Mouse (Mus musculus) gastrocnemius, postnatal 14 days (tissue): ENCODE data around the gene Ttbk2. TPM values are rescaled to one million over a fixed set of nuclear protein-coding genes. Genes with fewer than 3 reads are reported as not detected.

Experiments used
- DNase-seq: peaks from one replicate; pipeline ENCODE4 v3.0.0; 2021; ENCODE audit warnings: mixed read lengths
- intact Hi-C: fragments of 180-260 bp; cut with DNase I; formaldehyde crosslinking; loops from one replicate; pipeline ENCODE4 v1.15.1; 2025; ENCODE audit warnings: low total_unique reads
- total RNA-seq, 2 experiments: library from RNA; stranded (reverse); gene quantifications; 2 replicates each; pipeline ENCODE4 v1.2.3; 2021

Ttbk2 gene
- total RNA-seq, 2 experiments from 2014 or later, result 7.8 to 8.6 TPM

DNA sequence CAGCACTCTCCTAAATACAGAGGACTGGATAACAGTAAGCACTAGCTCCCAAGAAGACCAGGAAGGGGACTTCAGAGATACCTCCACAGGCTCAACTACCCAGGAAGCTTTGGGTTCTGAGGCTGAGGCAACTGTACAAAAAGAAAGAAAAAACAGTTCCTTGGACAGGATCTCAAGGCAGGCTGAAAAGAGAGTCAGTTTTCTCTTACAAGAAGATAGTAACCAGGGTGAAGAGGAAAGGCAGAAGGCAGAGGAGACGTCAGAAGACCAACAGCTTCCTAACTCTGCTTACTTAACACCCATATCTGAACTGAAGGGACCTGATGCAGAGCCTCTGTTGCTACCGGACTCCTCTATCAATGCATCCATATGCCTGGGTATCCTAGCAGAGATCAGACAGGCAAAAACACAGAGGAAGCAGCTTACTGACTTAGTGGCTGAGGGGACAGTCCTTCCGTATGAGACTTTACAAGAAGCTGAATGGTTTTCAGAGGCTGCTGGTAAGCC lies 150.0 kb downstream of the Ttbk2 start:
- intact Hi-C loops, result no loop called here
- DNase-seq, result no peak

DNA sequence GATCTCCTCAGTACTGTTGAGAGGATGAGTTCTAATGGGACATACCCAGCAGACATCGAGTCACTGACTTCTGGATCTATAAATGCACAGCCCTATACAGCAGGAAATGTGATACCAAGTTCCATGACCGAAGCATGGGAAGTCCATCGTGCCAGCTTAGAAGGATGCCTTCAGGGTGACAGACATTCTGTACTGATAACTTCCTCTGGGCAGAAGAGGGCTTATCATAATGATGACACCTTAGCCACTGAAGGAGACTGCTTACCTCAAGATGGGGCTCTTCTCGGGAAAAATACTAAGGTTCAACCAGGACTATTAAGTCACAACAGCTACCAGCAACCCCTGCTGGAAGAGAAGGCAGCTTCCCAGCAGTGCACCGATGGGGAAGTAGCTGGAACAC lies 152.6 kb downstream of the Ttbk2 start:
- intact Hi-C loops, result no loop called here
- no peak for DNase-seq

Other genes starting within 250 kb of the Ttbk2 start
- gene Haus2, start 241.2 kb downstream of the Ttbk2 start, total RNA-seq, result 1 to 10 TPM; 6.5 to 6.6 TPM
- gene Lrrc57, start 241.1 kb downstream of the Ttbk2 start, total RNA-seq, result 10 to 100 TPM; 10.3 to 13.2 TPM
- gene Stard9, start 221.5 kb downstream of the Ttbk2 start, total RNA-seq, result 1 to 10 TPM; 8.5 to 8.6 TPM
- gene Cdan1, start 476 bp downstream of the Ttbk2 start, total RNA-seq, result 1 to 10 TPM; 5.0 to 5.8 TPM
- gene Ubr1, start 120.1 kb upstream of the Ttbk2 start, total RNA-seq, result 10 to 100 TPM; 18.5 to 20.0 TPM
- 1 to 10 TPM; 2.2 to 3.0 TPM for gene Tmem62, start 126.4 kb upstream of the Ttbk2 start, total RNA-seq
- gene Ccndbp1, start 157.8 kb upstream of the Ttbk2 start, total RNA-seq, result 10 to 100 TPM; 15.0 to 16.5 TPM
- gene Epb42, start 186.5 kb upstream of the Ttbk2 start, total RNA-seq, result not detected
- gene Tgm5, start 235.2 kb upstream of the Ttbk2 start, total RNA-seq, result not detected